Mouse (Mus musculus): ENCODE results near the gene Set. TPM values are rescaled to one million over a fixed set of nuclear protein-coding genes. Genes with fewer than 3 reads are reported as not detected.
"Not testable (repeated sequence)": the region's sequence is repeated elsewhere in the genome, so short reads cannot be mapped to it uniquely, and the experiment has no call there.

Gene Set
- polyA plus RNA-seq, 1 experiment from 2014 or later = 281 TPM

DNA sequence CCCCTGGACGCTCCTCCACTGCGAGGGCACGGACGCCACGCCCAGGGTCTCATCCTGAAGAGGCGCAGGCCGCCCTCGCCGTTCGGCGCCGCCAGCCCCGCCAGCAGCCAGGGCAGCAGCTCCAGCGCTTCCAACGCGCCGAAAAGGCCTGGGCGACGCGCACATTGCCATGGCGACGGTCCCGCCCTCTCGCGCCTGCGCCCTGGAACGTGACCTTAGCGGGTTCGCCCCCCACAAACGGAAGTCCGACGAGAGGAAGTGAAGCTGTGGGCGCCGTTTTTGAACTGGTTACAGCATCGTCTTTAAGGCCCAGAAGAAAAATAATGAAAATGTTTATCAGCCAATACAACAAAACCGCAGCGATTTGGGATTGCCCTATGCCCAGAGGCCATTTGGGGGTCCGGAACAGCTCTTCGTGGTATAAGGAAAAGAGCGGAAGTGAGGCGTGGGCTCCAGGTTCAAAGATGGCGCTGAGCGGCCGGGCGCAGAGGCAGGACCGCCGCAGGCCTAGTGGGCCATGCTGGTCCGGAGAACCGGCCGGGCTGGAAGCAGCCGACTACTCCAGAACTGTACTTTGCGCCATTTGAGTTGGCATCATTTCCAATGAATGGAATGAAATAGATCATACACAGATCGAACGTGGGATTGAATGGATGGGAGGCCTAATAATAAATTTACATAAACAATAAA lies 8.3 kb upstream of the Set start, which contains the start of gene Wdr34:
Gene Wdr34, minus strand, starts transcription at position 183 of the 690 bp plus-strand sequence.
- peak within 1 kb of the TSS; percentile 42 for H3K4me3 ChIP-seq (ENCODE audit: inconsistent target)
- no peaks in the 10 kb centered on the region for H3K36me3 ChIP-seq (ENCODE audit: inconsistent target)
- H3K27ac ChIP-seq = peak within 1 kb of the TSS; percentile 98
- 1% methylated on average over 54 of the region's 54 CpGs for WGBS (ENCODE audit: missing documents)
- no peaks in the 10 kb centered on the region for H3K79me2 ChIP-seq (ENCODE audit: inconsistent target)

DNA sequence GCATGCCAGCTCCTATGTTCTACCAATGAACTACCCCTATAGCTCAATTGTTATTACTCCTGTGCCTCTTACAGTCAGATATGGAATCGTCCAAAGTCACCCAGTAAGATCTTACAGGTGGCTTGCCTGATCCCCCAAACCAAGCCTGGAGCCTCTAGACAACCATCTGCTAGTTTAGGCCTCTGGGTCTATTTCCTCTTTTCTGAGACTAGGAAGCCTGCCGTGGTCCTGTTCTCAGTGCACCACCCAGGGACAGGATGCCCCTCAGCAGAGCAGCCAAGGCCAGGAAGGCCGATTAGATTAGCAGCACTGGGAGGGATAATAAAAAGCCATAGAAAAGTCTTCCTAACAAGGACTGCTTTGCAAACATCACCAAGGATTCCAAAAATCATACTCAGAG lies 7.3 kb upstream of the Set start:
- WGBS (ENCODE audit: missing documents) = 14% methylated on average over 3 of the region's 3 CpGs

DNA sequence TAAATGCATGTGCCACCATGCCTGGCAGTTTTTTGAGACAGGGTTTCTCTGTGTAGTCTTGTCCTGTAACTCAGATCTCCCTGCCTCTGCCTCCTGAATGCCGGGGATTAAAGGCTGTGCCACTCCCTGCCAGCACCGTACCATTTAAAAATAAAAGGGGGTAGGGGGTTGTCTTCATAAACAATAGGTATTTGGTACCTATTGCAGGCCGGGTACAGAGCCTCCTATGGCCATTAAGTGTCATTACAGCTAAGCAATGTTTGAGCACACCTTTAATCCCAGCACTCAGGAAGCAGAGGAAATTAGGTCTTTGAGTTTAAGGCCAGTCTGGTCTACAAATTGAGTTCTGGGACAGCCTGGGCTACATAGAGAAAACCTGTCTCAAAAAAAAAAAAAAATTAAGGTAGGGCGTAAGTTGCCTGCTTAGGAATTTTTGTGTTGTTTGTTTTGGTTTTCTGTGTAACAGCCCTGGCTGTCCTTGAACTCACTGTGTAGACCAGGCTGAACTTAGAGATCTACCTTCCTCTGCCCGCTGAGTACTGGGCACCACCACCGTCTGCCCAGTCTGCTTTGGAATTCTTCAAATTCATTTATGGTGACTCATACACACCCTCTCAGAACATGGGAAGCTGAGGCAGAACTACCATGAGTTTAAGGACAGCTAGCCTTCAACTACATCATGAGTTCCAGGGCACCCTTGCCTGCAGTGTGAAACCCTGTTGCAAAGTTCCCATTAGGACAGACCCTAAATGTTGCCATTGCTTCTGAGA lies 5.0 kb upstream of the Set start:
- Histone ChIP-seq H3K36me3 (ENCODE audit: inconsistent target) (no peaks in the 10 kb centered on the region), H3K4me3 (ENCODE audit: inconsistent target) (no peak overlapping the region), H3K27ac (no peak overlapping the region), H3K79me2 (ENCODE audit: inconsistent target) (no peaks in the 10 kb centered on the region)
- 60% methylated on average over 6 of the region's 6 CpGs for WGBS (ENCODE audit: missing documents)

More for the DNA sequence above, 7.3 kb upstream of the Set start:
- Histone ChIP-seq H3K36me3 (ENCODE audit: inconsistent target) (no peaks in the 10 kb centered on the region), H3K27ac (no peak overlapping the region), H3K79me2 (ENCODE audit: inconsistent target) (no peaks in the 10 kb centered on the region), H3K4me3 (ENCODE audit: inconsistent target) (no peak overlapping the region)

DNA sequence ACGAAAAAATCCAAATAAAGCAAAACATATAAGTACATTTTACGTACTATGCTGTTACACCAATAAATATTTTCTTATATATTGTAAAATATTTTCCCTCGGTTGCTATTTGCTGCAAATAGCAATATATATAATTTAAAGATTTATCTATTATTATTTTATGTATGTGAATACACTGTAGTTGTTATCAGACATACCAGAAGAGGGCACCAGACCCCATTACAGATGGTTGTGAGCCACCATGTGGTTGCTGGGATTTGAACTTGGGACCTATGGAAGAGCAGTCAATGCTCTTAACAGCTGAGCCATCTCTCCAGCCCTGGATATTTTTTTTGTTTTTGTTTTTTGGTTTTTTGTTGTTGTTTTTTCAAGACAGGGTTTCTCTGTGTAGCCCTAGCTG lies 1.9 kb upstream of the Set start:
- H3K36me3 ChIP-seq (ENCODE audit: inconsistent target); H3K79me2 ChIP-seq (ENCODE audit: inconsistent target); H3K4me3 ChIP-seq (ENCODE audit: inconsistent target); H3K27ac ChIP-seq: not testable (repeated sequence)
- 88% methylated on average over 3 of the region's 3 CpGs for WGBS (ENCODE audit: missing documents)

DNA sequence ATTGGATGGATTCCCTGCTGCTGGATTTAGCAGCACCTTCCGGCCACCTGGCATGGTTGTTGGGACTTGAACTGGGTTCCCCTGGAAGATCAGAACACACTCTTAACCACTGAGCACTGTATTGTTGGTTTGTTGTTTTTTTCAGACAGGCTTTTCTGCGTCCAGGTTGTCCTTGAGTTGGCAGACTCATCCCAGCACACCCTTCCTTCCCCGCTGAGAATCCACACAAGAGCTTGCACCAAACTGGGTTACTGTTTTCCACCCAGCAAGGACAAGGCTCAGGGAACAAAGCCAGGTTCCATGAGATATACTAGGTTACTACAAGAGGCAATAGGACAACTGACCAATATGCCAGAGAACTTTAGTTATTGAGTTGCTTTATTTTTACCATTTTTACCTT lies 442 bp upstream of the Set start:
- Histone ChIP-seq H3K4me3 (ENCODE audit: inconsistent target) (no peak overlapping the region), H3K27ac (no peak overlapping the region), H3K36me3 (ENCODE audit: inconsistent target) (no peaks in the 10 kb centered on the region), H3K79me2 (ENCODE audit: inconsistent target) (no peaks in the 10 kb centered on the region)
- WGBS (ENCODE audit: missing documents) = 92% methylated on average over 3 of the region's 3 CpGs

DNA sequence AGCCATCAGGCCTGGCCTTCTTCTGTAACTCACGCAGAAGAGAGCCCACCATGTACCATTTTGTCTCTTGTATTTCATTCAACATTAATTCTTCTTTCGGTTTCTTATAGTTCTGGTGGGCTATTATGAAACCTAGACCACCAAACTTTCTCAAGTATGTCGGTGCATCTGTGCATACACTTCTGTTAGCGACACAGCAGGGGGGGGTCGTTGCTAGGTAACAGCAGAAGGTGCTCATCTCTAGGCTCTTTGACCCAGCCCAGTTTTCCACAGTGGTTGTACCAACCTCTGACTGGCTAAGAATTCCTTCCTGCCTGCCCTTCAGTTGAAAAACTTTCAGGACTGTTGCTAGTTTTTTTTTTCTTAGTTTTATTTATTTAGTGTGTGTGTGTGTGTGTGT lies 1.2 kb downstream of the Set start:
- Histone ChIP-seq H3K36me3 (ENCODE audit: inconsistent target) (no peaks in the 10 kb centered on the region), H3K27ac (no peak overlapping the region), H3K79me2 (ENCODE audit: inconsistent target) (peaks cover 3% of the 10 kb centered on the region; the same call in 1 of the 2 replicates), H3K4me3 (ENCODE audit: inconsistent target) (no peak overlapping the region)
- 92% methylated on average over 5 of the region's 5 CpGs for WGBS (ENCODE audit: missing documents)

DNA sequence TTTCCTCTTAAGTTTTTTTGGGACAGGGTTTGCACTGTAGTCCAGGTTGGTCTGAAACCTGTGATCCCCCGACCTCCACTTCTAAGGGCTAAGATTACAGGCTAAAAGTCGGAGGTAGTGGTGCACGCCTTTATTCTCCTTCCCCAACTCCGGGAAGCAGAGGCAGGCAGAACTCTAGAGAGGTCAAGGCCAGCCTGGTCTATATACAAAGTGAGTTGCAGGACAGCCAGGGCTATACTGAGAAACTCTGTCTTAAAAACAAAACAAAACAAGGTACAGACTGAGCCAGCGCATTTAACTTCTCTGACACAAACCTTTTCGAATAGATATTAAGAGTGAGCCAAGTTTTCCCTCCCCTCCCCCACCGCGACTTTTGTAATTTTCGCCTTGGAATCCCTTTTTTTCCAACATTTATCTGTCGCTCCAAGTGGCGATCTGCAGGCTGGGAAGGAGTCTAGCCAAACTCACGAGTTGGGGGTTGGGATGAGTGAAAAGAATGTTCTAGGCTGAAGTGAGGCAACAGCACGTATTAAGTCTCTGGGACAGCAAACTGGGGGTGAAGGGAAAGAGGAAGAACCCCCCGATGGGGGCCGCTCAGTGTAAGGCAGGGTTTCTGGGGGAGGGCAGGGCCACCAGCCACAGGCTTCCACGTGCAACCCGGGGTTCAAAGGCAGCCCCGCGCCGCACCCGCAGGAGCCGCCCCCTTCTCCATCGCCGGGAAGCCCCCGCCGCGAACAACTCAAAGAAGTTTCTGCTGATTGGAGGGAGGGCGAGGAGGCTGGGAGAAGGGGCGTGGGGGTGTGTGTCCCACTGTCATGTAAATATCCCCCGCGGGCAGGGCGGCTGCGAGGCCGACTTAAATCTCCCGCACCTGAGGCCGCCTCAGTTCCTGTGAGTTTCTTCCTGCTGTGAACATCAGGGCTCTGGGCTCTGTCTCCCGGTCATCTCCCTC lies 4.3 kb downstream of the Set start:
- Histone ChIP-seq H3K27ac (peak overlapping the region; percentile 83), H3K4me3 (ENCODE audit: inconsistent target) (peak overlapping the region; percentile 62), H3K79me2 (ENCODE audit: inconsistent target) (peaks cover 19% of the 10 kb centered on the region; the same call in 1 of the 2 replicates), H3K36me3 (ENCODE audit: inconsistent target) (no peaks in the 10 kb centered on the region)
- 14% methylated on average over 36 of the region's 37 CpGs for WGBS (ENCODE audit: missing documents)

DNA sequence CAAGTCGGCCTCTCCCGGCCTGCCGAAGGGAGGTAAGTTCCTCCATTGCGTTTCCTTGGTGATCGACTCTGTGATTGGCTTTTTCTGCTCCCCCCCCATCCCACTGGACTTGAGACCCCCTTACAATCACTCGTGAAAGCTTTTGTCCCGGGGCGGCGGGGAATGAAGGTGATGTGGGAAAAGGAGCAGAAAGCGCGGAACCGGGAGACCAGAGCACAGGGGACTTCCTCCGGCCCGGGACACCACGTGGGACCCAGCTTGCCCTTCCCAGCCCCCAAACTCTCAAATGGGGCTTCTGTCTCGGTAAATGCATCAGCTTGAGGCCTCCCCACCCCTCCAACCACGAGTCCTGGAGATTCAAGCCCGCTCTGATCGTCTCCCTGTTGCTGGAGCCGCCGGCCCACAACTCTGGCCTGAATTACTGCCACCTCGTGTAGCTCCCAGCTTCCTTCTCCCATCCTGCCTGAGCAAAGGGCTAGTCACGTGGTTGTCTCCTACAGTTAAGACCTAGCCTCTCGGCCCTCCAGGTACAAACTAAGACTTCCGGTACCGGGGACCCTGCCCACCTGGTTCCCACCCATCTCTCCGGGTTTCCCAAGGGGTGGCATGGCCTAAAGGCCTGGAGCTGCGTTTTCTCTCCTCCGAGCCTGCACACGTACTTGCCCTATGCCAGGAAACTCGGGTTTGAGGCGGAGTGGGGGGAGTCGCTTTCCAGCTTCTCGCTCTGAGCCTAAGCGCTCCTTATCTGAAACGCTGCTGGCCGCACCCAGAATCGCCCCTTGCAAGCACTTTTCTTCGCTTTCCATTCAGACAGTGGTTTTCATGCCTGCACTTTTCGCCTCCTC lies 5.3 kb downstream of the Set start:
- H3K27ac ChIP-seq = peak overlapping the region; percentile 83
- H3K36me3 ChIP-seq (ENCODE audit: inconsistent target) = no peaks in the 10 kb centered on the region
- H3K4me3 ChIP-seq (ENCODE audit: inconsistent target) = peak overlapping the region; percentile 62
- 1% methylated on average over 32 of the region's 40 CpGs for WGBS (ENCODE audit: missing documents)
- peaks cover 22% of the 10 kb centered on the region for H3K79me2 ChIP-seq (ENCODE audit: inconsistent target)

DNA sequence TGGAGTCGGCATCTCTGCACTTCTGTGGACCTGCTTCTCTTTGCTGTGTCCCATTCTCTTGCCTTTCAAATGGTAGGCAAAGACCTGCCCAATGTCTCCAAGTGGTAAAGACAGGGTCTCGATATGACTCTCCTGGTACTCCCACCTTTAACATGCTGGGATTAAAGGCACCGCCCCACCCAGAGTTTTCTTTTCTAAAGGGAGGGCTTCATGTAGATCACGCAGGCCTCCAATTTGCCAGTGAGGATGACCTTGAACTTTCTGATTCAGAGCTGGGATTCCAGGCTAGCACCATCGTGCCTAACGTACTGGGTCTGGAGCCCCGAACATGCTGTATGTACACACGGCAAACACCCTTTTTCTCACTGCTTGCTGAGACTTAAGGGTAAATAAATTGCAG lies 6.1 kb downstream of the Set start:
- peak overlapping the region; percentile 62 for H3K4me3 ChIP-seq (ENCODE audit: inconsistent target)
- H3K36me3 ChIP-seq (ENCODE audit: inconsistent target) = no peaks in the 10 kb centered on the region
- peaks cover 30% of the 10 kb centered on the region for H3K79me2 ChIP-seq (ENCODE audit: inconsistent target)
- H3K27ac ChIP-seq = peak overlapping the region; percentile 83
- 15% methylated on average over 8 of the region's 8 CpGs for WGBS (ENCODE audit: missing documents)

DNA sequence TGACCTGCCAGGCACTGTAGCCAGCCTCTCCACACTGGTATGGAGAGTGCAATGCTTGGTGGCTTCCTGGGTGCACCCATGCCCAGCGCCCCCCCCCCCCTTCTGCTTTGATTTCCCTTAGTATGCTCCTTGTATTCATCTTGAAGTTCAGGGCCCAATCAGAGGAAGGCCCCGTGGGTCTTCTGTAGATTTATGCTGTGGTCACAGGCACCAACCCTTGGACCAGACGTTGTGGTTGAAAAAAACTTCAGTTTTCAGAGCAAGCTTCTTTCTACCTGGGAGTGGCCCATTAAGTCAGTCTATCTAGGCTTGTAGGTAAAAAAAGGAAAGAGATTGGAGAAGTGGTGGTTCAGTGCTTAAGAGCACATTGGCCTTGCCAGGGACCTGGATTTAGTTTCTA lies 6.6 kb downstream of the Set start:
- Histone ChIP-seq H3K27ac (peak overlapping the region; percentile 83), H3K79me2 (ENCODE audit: inconsistent target) (peaks cover 36% of the 10 kb centered on the region), H3K4me3 (ENCODE audit: inconsistent target) (peak overlapping the region; percentile 62; the same call in 1 of the 2 replicates), H3K36me3 (ENCODE audit: inconsistent target) (no peaks in the 10 kb centered on the region)
- WGBS (ENCODE audit: missing documents) = 20% methylated on average over 3 of the region's 3 CpGs

DNA sequence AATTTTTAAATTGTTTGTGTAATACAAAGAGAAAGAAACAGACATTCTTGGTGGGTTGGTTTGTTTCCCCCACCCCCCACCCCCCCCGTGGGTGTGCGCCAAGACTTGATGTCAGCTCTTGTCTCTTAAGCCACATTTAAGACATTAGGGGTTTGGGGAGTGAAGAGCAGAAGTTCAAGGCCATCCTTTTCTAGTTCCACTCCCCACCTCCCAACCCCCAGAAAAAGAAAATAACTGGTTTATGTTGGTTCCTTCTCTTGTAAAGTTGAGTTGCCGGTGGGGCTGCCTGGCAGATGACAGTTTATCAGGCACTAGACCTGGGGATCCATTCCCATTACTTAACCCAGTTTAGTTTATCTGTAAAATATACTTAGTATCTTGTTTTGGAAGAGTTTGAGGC lies 7.1 kb downstream of the Set start:
- peaks cover 41% of the 10 kb centered on the region for H3K79me2 ChIP-seq (ENCODE audit: inconsistent target)
- H3K4me3 ChIP-seq (ENCODE audit: inconsistent target) = no peak overlapping the region
- H3K36me3 ChIP-seq (ENCODE audit: inconsistent target) = no peaks in the 10 kb centered on the region
- 16% methylated on average over 3 of the region's 3 CpGs for WGBS (ENCODE audit: missing documents)
- H3K27ac ChIP-seq = peak overlapping the region; percentile 83

DNA sequence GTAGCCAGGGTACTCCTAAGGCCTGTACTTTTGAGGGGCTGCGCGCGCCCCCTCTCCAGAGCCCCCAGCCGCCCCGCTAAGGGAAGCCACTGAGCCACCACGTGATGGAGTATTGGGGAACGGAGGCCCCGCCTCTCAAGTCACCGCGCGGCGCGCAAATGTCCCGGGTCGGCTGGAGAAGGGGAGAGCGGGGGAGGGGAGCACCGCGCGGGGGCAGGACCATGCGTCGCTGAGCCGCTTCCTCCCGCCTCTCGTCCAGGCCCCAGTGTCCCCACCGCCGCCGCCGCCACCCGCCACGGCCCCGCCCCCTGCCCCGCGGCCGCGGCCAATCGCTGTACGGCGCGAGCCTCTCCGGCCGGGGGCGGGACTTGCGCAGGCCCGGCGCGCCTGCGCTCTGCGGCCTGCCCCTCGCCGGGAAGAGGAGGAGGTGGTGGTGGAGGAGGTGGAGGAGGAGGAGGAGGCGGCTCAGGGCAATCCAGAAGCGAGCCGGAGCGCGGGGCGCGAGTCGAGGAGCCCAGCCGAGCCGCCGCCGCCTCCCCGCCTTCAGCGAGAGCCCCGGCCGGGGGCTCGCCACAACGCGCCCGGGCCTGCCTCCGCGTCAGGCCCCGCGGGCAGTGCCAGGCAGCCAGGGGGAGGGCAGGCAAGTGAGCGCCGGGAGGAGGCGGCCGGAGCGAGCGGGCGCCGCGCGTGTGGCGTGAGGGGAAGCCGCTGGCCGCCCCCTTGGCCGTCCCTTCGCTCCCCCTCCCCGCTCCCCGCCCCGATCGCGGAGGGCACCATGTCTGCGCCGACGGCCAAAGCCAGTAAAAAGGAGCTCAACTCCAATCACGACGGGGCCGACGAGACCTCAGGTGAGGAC lies 9.1 kb downstream of the Set start:
- Histone ChIP-seq H3K36me3 (ENCODE audit: inconsistent target) (peaks cover 7% of the 10 kb centered on the region; the same call in 1 of the 2 replicates), H3K4me3 (ENCODE audit: inconsistent target) (peak overlapping the region; percentile 39), H3K79me2 (ENCODE audit: inconsistent target) (peaks cover 41% of the 10 kb centered on the region), H3K27ac (peak overlapping the region; percentile 77)
- 0% methylated on average over 71 of the region's 101 CpGs for WGBS (ENCODE audit: missing documents)
